Mouse (Mus musculus): ENCODE data around the gene Kdelr3. TPM values are rescaled to one million over a fixed set of nuclear protein-coding genes. Genes with fewer than 3 reads are reported as not detected.
A peak's percentile ranks its signal among the peaks of the same experiment; 100 is the strongest.

Gene Kdelr3
- polyA plus RNA-seq, 1 experiment from 2014 or later: 49.6 TPM

- Histone ChIP-seq H3K27ac (ENCODE audit: poor library complexity, severe bottlenecking) (no peak overlapping the region), H3K9ac (peak overlapping the region; percentile 48), H3K27me3 (replicated peaks) (peaks cover 81% of the 10 kb centered on the region), H3K36me3 (no peaks in the 10 kb centered on the region), H3K4me1 (replicated peaks) (peaks cover 30% of the 10 kb centered on the region), H3K4me3 (peak overlapping the region; percentile 51), H3K9me3 (replicated peaks) (no peaks in the 10 kb centered on the region), H3K4me2 (peak overlapping the region; percentile 83)
- ATAC-seq (ENCODE audit: insufficient number of reproducible peaks, low FRiP score): peak; percentile 44; the same call in 1 of the 2 replicates
- 2% methylated on average over 61 of the region's 61 CpGs for whole genome bisulfite sequencing
Measured at GRCm38 (mm10) chr15:79511553-79512320, 4.5 kb upstream of the Kdelr3 start.

- Histone ChIP-seq H3K27ac (ENCODE audit: poor library complexity, severe bottlenecking) (no peak overlapping the region), H3K4me1 (replicated peaks) (peaks cover 40% of the 10 kb centered on the region), H3K4me3 (no peak overlapping the region), H3K9me3 (replicated peaks) (no peaks in the 10 kb centered on the region), H3K36me3 (no peaks in the 10 kb centered on the region), H3K4me2 (no peak overlapping the region), H3K27me3 (replicated peaks) (peaks cover 59% of the 10 kb centered on the region), H3K9ac (no peak overlapping the region)
- ATAC-seq (ENCODE audit: insufficient number of reproducible peaks, low FRiP score): no peak
- 11% methylated on average over 9 of the region's 9 CpGs for WGBS
Measured at GRCm38 (mm10) chr15:79513940-79514339, 2.3 kb upstream of the Kdelr3 start.

GRCm38 (mm10) chr15:79517710-79518109, 1.5 kb downstream of the Kdelr3 start:
- Histone ChIP-seq H3K27me3 (replicated peaks) (peaks cover 32% of the 10 kb centered on the region), H3K4me1 (replicated peaks) (peaks cover 27% of the 10 kb centered on the region), H3K27ac (ENCODE audit: poor library complexity, severe bottlenecking) (no peak overlapping the region), H3K9me3 (replicated peaks) (no peaks in the 10 kb centered on the region), H3K4me2 (peak overlapping the region; percentile 94), H3K9ac (no peak overlapping the region), H3K36me3 (peaks cover 4% of the 10 kb centered on the region), H3K4me3 (peak overlapping the region; percentile 68; the same call in 1 of the 2 replicates)
- ATAC-seq (ENCODE audit: insufficient number of reproducible peaks, low FRiP score): no peak
- WGBS: 71% methylated on average over 4 of the region's 4 CpGs

GRCm38 (mm10) chr15:79518571-79518970, 2.4 kb downstream of the Kdelr3 start:
- Histone ChIP-seq H3K9ac (no peak overlapping the region), H3K9me3 (replicated peaks) (no peaks in the 10 kb centered on the region), H3K4me1 (replicated peaks) (peaks cover 27% of the 10 kb centered on the region), H3K4me2 (no peak overlapping the region), H3K36me3 (peaks cover 13% of the 10 kb centered on the region), H3K27ac (ENCODE audit: poor library complexity, severe bottlenecking) (no peak overlapping the region), H3K27me3 (replicated peaks) (peaks cover 23% of the 10 kb centered on the region), H3K4me3 (no peak overlapping the region)
- no peak for ATAC-seq (ENCODE audit: insufficient number of reproducible peaks, low FRiP score)
- WGBS: 89% methylated on average over 3 of the region's 3 CpGs

- Histone ChIP-seq H3K4me1 (replicated peaks) (peaks cover 27% of the 10 kb centered on the region), H3K4me2 (no peak overlapping the region), H3K27ac (ENCODE audit: poor library complexity, severe bottlenecking) (no peak overlapping the region), H3K36me3 (peaks cover 22% of the 10 kb centered on the region), H3K4me3 (no peak overlapping the region), H3K9me3 (replicated peaks) (no peaks in the 10 kb centered on the region), H3K9ac (no peak overlapping the region), H3K27me3 (replicated peaks) (peaks cover 13% of the 10 kb centered on the region)
- WGBS: 46% methylated on average over 16 of the region's 16 CpGs
- ATAC-seq (ENCODE audit: insufficient number of reproducible peaks, low FRiP score): no peak
Measured at GRCm38 (mm10) chr15:79519400-79520220, 3.4 kb downstream of the Kdelr3 start.

GRCm38 (mm10) chr15:79525564-79525963, 9.4 kb downstream of the Kdelr3 start:
- Histone ChIP-seq H3K27me3 (replicated peaks) (no peaks in the 10 kb centered on the region), H3K9me3 (replicated peaks) (no peaks in the 10 kb centered on the region), H3K4me2 (no peak overlapping the region), H3K36me3 (peaks cover 71% of the 10 kb centered on the region), H3K4me1 (replicated peaks) (no peaks in the 10 kb centered on the region), H3K9ac (no peak overlapping the region), H3K4me3 (no peak overlapping the region), H3K27ac (ENCODE audit: poor library complexity, severe bottlenecking) (no peak overlapping the region)
- 81% methylated on average over 5 of the region's 5 CpGs for WGBS
- no peak for ATAC-seq (ENCODE audit: insufficient number of reproducible peaks, low FRiP score)

- Histone ChIP-seq H3K36me3 (peaks cover 77% of the 10 kb centered on the region), H3K4me2 (no peak overlapping the region), H3K9ac (no peak overlapping the region), H3K4me3 (no peak overlapping the region), H3K27me3 (replicated peaks) (no peaks in the 10 kb centered on the region), H3K27ac (ENCODE audit: poor library complexity, severe bottlenecking) (no peak overlapping the region), H3K4me1 (replicated peaks) (no peaks in the 10 kb centered on the region), H3K9me3 (replicated peaks) (no peaks in the 10 kb centered on the region)
- ATAC-seq (ENCODE audit: insufficient number of reproducible peaks, low FRiP score): no peak
- 60% methylated on average over 9 of the region's 9 CpGs for WGBS
Measured at GRCm38 (mm10) chr15:79525979-79526768, 10.0 kb downstream of the Kdelr3 start.

GRCm38 (mm10) chr15:79527192-79527591, 11.0 kb downstream of the Kdelr3 start:
- Histone ChIP-seq H3K4me2 (no peak overlapping the region), H3K9me3 (replicated peaks) (no peaks in the 10 kb centered on the region), H3K36me3 (peaks cover 86% of the 10 kb centered on the region), H3K9ac (no peak overlapping the region), H3K27me3 (replicated peaks) (no peaks in the 10 kb centered on the region), H3K27ac (ENCODE audit: poor library complexity, severe bottlenecking) (no peak overlapping the region), H3K4me3 (no peak overlapping the region), H3K4me1 (replicated peaks) (no peaks in the 10 kb centered on the region)
- no peak for ATAC-seq (ENCODE audit: insufficient number of reproducible peaks, low FRiP score)
- WGBS: 81% methylated on average over 4 of the region's 4 CpGs

GRCm38 (mm10) chr15:79527991-79528639, 11.9 kb downstream of the Kdelr3 start:
- WGBS: 74% methylated on average over 5 of the region's 5 CpGs
- Histone ChIP-seq H3K4me1 (replicated peaks) (no peaks in the 10 kb centered on the region), H3K9me3 (replicated peaks) (no peaks in the 10 kb centered on the region), H3K4me2 (no peak overlapping the region), H3K9ac (no peak overlapping the region), H3K27me3 (replicated peaks) (no peaks in the 10 kb centered on the region), H3K27ac (ENCODE audit: poor library complexity, severe bottlenecking) (no peak overlapping the region), H3K36me3 (peaks cover 86% of the 10 kb centered on the region), H3K4me3 (no peak overlapping the region)
- ATAC-seq (ENCODE audit: insufficient number of reproducible peaks, low FRiP score): no peak

GRCm38 (mm10) chr15:79529935-79530334, 13.7 kb downstream of the Kdelr3 start:
- ATAC-seq (ENCODE audit: insufficient number of reproducible peaks, low FRiP score): no peak
- no peak overlapping the region for H3K4me3 ChIP-seq
- no peak overlapping the region for H3K9ac ChIP-seq
- no peak overlapping the region for H3K27ac ChIP-seq (ENCODE audit: poor library complexity, severe bottlenecking)
- no peak overlapping the region for H3K4me2 ChIP-seq
- H3K27me3 ChIP-seq (replicated peaks): no peaks in the 10 kb centered on the region
- H3K4me1 ChIP-seq (replicated peaks): no peaks in the 10 kb centered on the region
- H3K36me3 ChIP-seq: peaks cover 90% of the 10 kb centered on the region
- no peaks in the 10 kb centered on the region for H3K9me3 ChIP-seq (replicated peaks)
- 84% methylated on average over 7 of the region's 7 CpGs for WGBS

All from heart, embryonic 12.5 days (tissue).